Mouse (Mus musculus) lung, postnatal 0 days (tissue): ENCODE data around the gene Hist1h3d.
"Not testable (repeated sequence)": the region's sequence is repeated elsewhere in the genome, so short reads cannot be mapped to it uniquely, and the experiment has no call there.

Experiments used
- CTCF ChIP-seq: IDR thresholded peaks from 2 replicates; pipeline ENCODE4 v1.5.1; 2016; ENCODE audit warnings: antibody characterized with exemption, mild to moderate bottlenecking
- EP300 ChIP-seq: IDR thresholded peaks from 2 replicates; pipeline ENCODE4 v1.6.1; 2016; ENCODE audit warnings: antibody characterized with exemption, mild to moderate bottlenecking, control low read depth

GRCm38 (mm10) chr13:23570261-23571021, 5.1 kb upstream of the Hist1h3d start:
- not testable (repeated sequence) for TF ChIP-seq EP300
- TF ChIP-seq CTCF, result peak; percentile 23; the same call in 1 of the 2 replicates
